Mouse (Mus musculus) lung, postnatal 0 days (tissue): ENCODE measurements around the gene Dglucy.

Experiments used
- CTCF ChIP-seq: IDR thresholded peaks from 2 replicates; pipeline ENCODE4 v1.5.1; 2016; ENCODE audit warnings: antibody characterized with exemption, mild to moderate bottlenecking
- EP300 ChIP-seq: IDR thresholded peaks from 2 replicates; pipeline ENCODE4 v1.6.1; 2016; ENCODE audit warnings: antibody characterized with exemption, mild to moderate bottlenecking, control low read depth

GRCm38 (mm10) chr12:100762663-100763425, 16.0 kb upstream of the Dglucy start:
- TF ChIP-seq CTCF: no peak
- TF ChIP-seq EP300: no peak
